Mouse (Mus musculus) CD4-positive naive resting alpha-beta T cell, adult 57 days (primary cell): ENCODE results near the gene Cytip. TPM values are rescaled to one million over a fixed set of nuclear protein-coding genes. Genes with fewer than 3 reads are reported as not detected.

ENCODE experiments used
- total RNA-seq: library from RNA; stranded (reverse); gene quantifications from one replicate; pipeline ENCODE4 v1.2.4, GENCODE M21; 2023

Gene Cytip
- 1,005 TPM for total RNA-seq

GRCm38 (mm10) chr2:58195346-58195745, at the start of gene Cytip:
TSS of gene Cytip (minus strand) at chr2:58195532.

Other genes starting within 250 kb of the Cytip start
- not detected for gene Galnt5, start 197.6 kb downstream of the Cytip start, total RNA-seq
- not detected for gene Ermn, start 142.7 kb downstream of the Cytip start, total RNA-seq
- gene Acvr1c, start 162.4 kb upstream of the Cytip start, total RNA-seq = 0.15 TPM